Comparison of ENCODE assay signal across 23 mouse cellular contexts in the genomic region with DNA sequence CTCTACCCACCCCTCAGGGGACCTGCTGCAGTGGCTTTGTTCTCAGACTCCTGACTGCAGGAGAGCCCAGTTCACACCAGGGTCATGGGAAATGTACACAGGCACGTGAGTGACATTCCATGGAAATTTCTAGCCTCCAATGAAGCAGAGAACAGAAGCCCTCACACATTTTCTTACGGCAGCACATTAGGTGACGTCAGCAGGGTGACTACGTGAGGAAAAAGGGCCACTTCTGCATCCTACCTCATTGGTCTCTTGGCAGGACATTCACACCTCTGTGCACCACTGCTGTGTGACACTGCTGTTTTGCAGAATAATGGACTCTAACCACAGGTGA.
DNase-seq lines count a peak whose midpoint lies in the region; ATAC-seq and TF ChIP-seq lines count a peak whose summit lies in the region.
"Had no signal": no experiment of that assay in that cellular context is flagged by ENCODE, and none has a peak within 500 bp of the region (broad histone marks: within the 10 kb centered on the region; RNA-seq: fewer than 3 reads in every experiment).

No protein-coding gene starts in this region.

- H3K9me3 ChIP-seq in heart, embryonic 11.5 days (replicated peaks; ENCODE audit: control insufficient read depth, low read length): no peaks in the 10 kb centered on the region
- H3K9me3 ChIP-seq in heart, postnatal 0 days (replicated peaks; ENCODE audit: control insufficient read depth, low read length): no peaks in the 10 kb centered on the region
- no peaks in the 10 kb centered on the region for H3K9me3 ChIP-seq in lung, embryonic 16.5 days (ENCODE audit: control insufficient read depth, low read length)
- H3K9me3 ChIP-seq: embryonic facial prominence, embryonic 15.5 days; forebrain, embryonic 15.5 days; G1E; hindbrain, embryonic 15.5 days; intestine, embryonic 15.5 days; midbrain, embryonic 13.5 days had no signal

- WGBS in heart, embryonic 11.5 days (ENCODE audit: insufficient replicate concordance): 49% methylated on average over 4 of the region's 4 CpGs
- 44% methylated on average over 4 of the region's 4 CpGs for WGBS in heart, postnatal 0 days
- 34% methylated on average over 4 of the region's 4 CpGs for WGBS in lung, embryonic 16.5 days

- no peak for TF ChIP-seq CTCF in heart, postnatal 0 days (IDR thresholded peaks at IDR 0.05; ENCODE audit: low read depth)

- H3K36me3 ChIP-seq in heart, embryonic 11.5 days (ENCODE audit: control insufficient read depth, insufficient read depth, low read length): no peaks in the 10 kb centered on the region
- no peaks in the 10 kb centered on the region for H3K36me3 ChIP-seq in heart, postnatal 0 days (replicated peaks; ENCODE audit: control insufficient read depth, insufficient read depth, low read length)
- H3K36me3 ChIP-seq in lung, embryonic 16.5 days (ENCODE audit: control insufficient read depth, insufficient read depth, low read length): no peaks in the 10 kb centered on the region
- no peaks in the 10 kb centered on the region for H3K36me3 ChIP-seq in splenic B cell, adult 2 months (ENCODE audit: control insufficient read depth, insufficient read depth, low read length, poor library complexity, severe bottlenecking)
- H3K36me3 ChIP-seq: embryonic facial prominence, embryonic 15.5 days; forebrain, embryonic 15.5 days; G1E; hindbrain, embryonic 15.5 days; intestine, embryonic 15.5 days; midbrain, embryonic 13.5 days had no signal

- no peak overlapping the region for H3K4me3 ChIP-seq in heart, embryonic 11.5 days (ENCODE audit: low read depth, low read length)
- no peak overlapping the region for H3K4me3 ChIP-seq in heart, postnatal 0 days (ENCODE audit: low read depth, low read length)
- no peak overlapping the region for H3K4me3 ChIP-seq in lung, embryonic 16.5 days (ENCODE audit: low read length)
- H3K4me3 ChIP-seq: embryonic facial prominence, embryonic 15.5 days; forebrain, embryonic 15.5 days; heart, adult 2 months; hindbrain, embryonic 15.5 days; intestine, embryonic 15.5 days; left cerebral cortex, adult 2 months; midbrain, embryonic 13.5 days had no signal

- H3K27ac ChIP-seq in heart, embryonic 11.5 days (ENCODE audit: low read depth, low read length): peak overlapping the region; percentile 81
- H3K27ac ChIP-seq in heart, postnatal 0 days (ENCODE audit: low read depth): peak overlapping the region; percentile 93; the same call in 1 of the 2 replicates
- H3K27ac ChIP-seq in lung, embryonic 16.5 days (ENCODE audit: low read length): no peak overlapping the region
- H3K27ac ChIP-seq: embryonic facial prominence, embryonic 15.5 days; forebrain, embryonic 15.5 days; heart, adult 2 months; hindbrain, embryonic 15.5 days; intestine, embryonic 15.5 days; left cerebral cortex, adult 2 months; liver, embryonic 14.5 days; midbrain, embryonic 13.5 days had no signal

- no peak for DNase-seq in heart, adult 18-20 months
- no peak for DNase-seq in heart, postnatal 0 days (ENCODE audit: low spot score)
- no peak for DNase-seq in heart, adult 8-10 months (ENCODE audit: low spot score)
- DNase-seq in lung, postnatal 10 days: no peak
- peak; percentile 57 for DNase-seq in splenic B cell, adult 2 months (ENCODE audit: low read depth, low spot score)
- DNase-seq: adrenal gland, postnatal 25 days; cerebellum, adult 8-10 months; gastrocnemius, postnatal 25 days; heart, adult 2 months; lung, postnatal 14 days; thymus, adult 18-20 months; thymus, postnatal 4 days had no signal

- no peaks in the 10 kb centered on the region for H3K27me3 ChIP-seq in heart, embryonic 11.5 days (ENCODE audit: control insufficient read depth, insufficient read depth, low read length)
- H3K27me3 ChIP-seq in heart, postnatal 0 days (ENCODE audit: control insufficient read depth, insufficient read depth, low read length): no peaks in the 10 kb centered on the region
- H3K27me3 ChIP-seq in lung, embryonic 16.5 days (ENCODE audit: control insufficient read depth, insufficient read depth, low read depth, low read length): no peaks in the 10 kb centered on the region
- H3K27me3 ChIP-seq in splenic B cell, adult 2 months (ENCODE audit: control insufficient read depth, insufficient read depth, low read length, poor library complexity, severe bottlenecking): no peaks in the 10 kb centered on the region
- H3K27me3 ChIP-seq: CH12.LX; embryonic facial prominence, embryonic 15.5 days; forebrain, embryonic 15.5 days; hindbrain, embryonic 15.5 days; intestine, embryonic 15.5 days; midbrain, embryonic 13.5 days had no signal

- ATAC-seq in heart, embryonic 11.5 days (replicated peaks; ENCODE audit: insufficient number of reproducible peaks, low FRiP score, low TSS enrichment): no peak
- ATAC-seq in heart, postnatal 0 days (ENCODE audit: insufficient read depth, low read depth): no peak
- peak; percentile 41; the same call in 1 of the 2 replicates for ATAC-seq in lung, embryonic 16.5 days (ENCODE audit: low read depth)
- ATAC-seq: forebrain, embryonic 15.5 days; intestine, embryonic 15.5 days; midbrain, embryonic 13.5 days had no signal

- peaks cover 61% of the 10 kb centered on the region for H3K4me1 ChIP-seq in heart, embryonic 11.5 days (ENCODE audit: control insufficient read depth, insufficient read depth, low read length)
- H3K4me1 ChIP-seq in heart, postnatal 0 days (ENCODE audit: control insufficient read depth, insufficient read depth): peaks cover 28% of the 10 kb centered on the region
- peaks cover 4% of the 10 kb centered on the region; the same call in 1 of the 2 replicates for H3K4me1 ChIP-seq in lung, embryonic 16.5 days (replicated peaks; ENCODE audit: control insufficient read depth, insufficient read depth, low read length)

- TF ChIP-seq EP300 in heart, postnatal 0 days (IDR thresholded peaks at IDR 0.05; ENCODE audit: low read depth): no peak

- no peak overlapping the region for H3K4me2 ChIP-seq in heart, embryonic 11.5 days
- no peak overlapping the region for H3K4me2 ChIP-seq in heart, postnatal 0 days (ENCODE audit: low read depth, low read length)
- H3K4me2 ChIP-seq in lung, embryonic 16.5 days (ENCODE audit: low read depth, low read length): no peak overlapping the region
- H3K4me2 ChIP-seq: embryonic facial prominence, embryonic 15.5 days; forebrain, embryonic 15.5 days; hindbrain, embryonic 15.5 days; intestine, embryonic 15.5 days; midbrain, embryonic 13.5 days had no signal

- H3K9ac ChIP-seq in heart, embryonic 11.5 days (ENCODE audit: low read depth, low read length): no peak overlapping the region
- no peak overlapping the region for H3K9ac ChIP-seq in heart, postnatal 0 days (replicated peaks; ENCODE audit: low read depth, low read length)
- no peak overlapping the region for H3K9ac ChIP-seq in lung, embryonic 16.5 days (ENCODE audit: low read length)
- H3K9ac ChIP-seq: embryonic facial prominence, embryonic 15.5 days; forebrain, embryonic 15.5 days; hindbrain, embryonic 15.5 days; intestine, embryonic 15.5 days; liver, embryonic 14.5 days; midbrain, embryonic 13.5 days had no signal
